Comparison of ENCODE assay signal across 11 mouse cellular contexts in the genomic region with DNA sequence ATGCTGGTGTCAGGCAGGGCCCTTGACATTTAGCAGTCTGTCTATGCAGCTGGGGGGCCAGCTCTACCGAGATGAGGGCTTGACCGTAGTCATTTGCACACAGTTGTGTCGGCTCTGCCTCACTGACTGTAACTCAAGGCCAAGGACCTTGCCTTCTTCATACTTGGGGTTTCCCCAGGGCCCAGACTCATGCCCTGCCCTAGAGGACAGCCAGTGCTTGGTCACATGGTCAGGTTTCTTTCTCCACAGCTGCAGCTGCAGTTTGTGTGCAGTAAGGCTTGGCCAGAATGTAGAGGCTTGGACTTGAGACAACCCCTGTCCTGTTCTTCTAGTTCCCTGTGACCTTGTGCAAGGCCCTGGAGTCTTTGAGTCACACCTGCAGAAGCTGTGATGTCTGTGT.
DNase-seq lines count a peak whose midpoint lies in the region; ATAC-seq and TF ChIP-seq lines count a peak whose summit lies in the region.
"Had no signal": no experiment of that assay in that cellular context is flagged by ENCODE, and none has a peak within 500 bp of the region (broad histone marks: within the 10 kb centered on the region; RNA-seq: fewer than 3 reads in every experiment).

No protein-coding gene starts in this region.

- H3K9me3 ChIP-seq in lung, postnatal 0 days (ENCODE audit: low read length), result no peaks in the 10 kb centered on the region
- no peaks in the 10 kb centered on the region for H3K9me3 ChIP-seq in hindbrain, embryonic 11.5 days (ENCODE audit: control insufficient read depth, low read length)
- H3K9me3 ChIP-seq: embryonic facial prominence, embryonic 15.5 days; heart, embryonic 15.5 days had no signal

- no peak overlapping the region for H3K27ac ChIP-seq in lung, postnatal 0 days (ENCODE audit: low read length)
- no peak overlapping the region for H3K27ac ChIP-seq in hindbrain, embryonic 11.5 days (ENCODE audit: low read depth, low read length)
- H3K27ac ChIP-seq: embryonic facial prominence, embryonic 15.5 days; heart, embryonic 15.5 days had no signal

- no peak overlapping the region for H3K4me2 ChIP-seq in lung, postnatal 0 days (replicated peaks; ENCODE audit: low read depth, low read length)
- H3K4me2 ChIP-seq in hindbrain, embryonic 11.5 days (replicated peaks; ENCODE audit: low read depth, low read length), result no peak overlapping the region
- H3K4me2 ChIP-seq: embryonic facial prominence, embryonic 15.5 days; heart, embryonic 15.5 days had no signal

- H3K36me3 ChIP-seq in lung, postnatal 0 days (ENCODE audit: insufficient read depth, low read length), result no peaks in the 10 kb centered on the region
- H3K36me3 ChIP-seq in hindbrain, embryonic 11.5 days (ENCODE audit: control insufficient read depth, insufficient read depth, low read length), result no peaks in the 10 kb centered on the region
- H3K36me3 ChIP-seq: embryonic facial prominence, embryonic 15.5 days; heart, embryonic 15.5 days had no signal

- H3K4me3 ChIP-seq in lung, postnatal 0 days (ENCODE audit: low read depth, low read length), result no peak overlapping the region
- no peak overlapping the region for H3K4me3 ChIP-seq in hindbrain, embryonic 11.5 days (ENCODE audit: low read depth, low read length)
- H3K4me3 ChIP-seq: embryonic facial prominence, embryonic 15.5 days; heart, embryonic 15.5 days had no signal

- H3K4me1 ChIP-seq in lung, postnatal 0 days (ENCODE audit: insufficient read depth, low read depth, low read length), result peaks cover 24% of the 10 kb centered on the region
- peaks cover 6% of the 10 kb centered on the region for H3K4me1 ChIP-seq in hindbrain, embryonic 11.5 days (replicated peaks; ENCODE audit: control insufficient read depth, insufficient read depth, low read length)

- WGBS in lung, postnatal 0 days, result 70% methylated on average over 3 of the region's 3 CpGs
- 95% methylated on average over 3 of the region's 3 CpGs for WGBS in hindbrain, embryonic 11.5 days

- ATAC-seq in lung, postnatal 0 days, result peak; percentile 7; the same call in 1 of the 2 replicates
- peak; percentile 25 for ATAC-seq in inflammation-experienced regulatory T-cells, adult 6 months
- ATAC-seq in hindbrain, embryonic 11.5 days (ENCODE audit: low FRiP score), result no peak

- H3K27me3 ChIP-seq in lung, postnatal 0 days (replicated peaks; ENCODE audit: insufficient read depth, low read length), result no peaks in the 10 kb centered on the region
- no peaks in the 10 kb centered on the region; the same call in 1 of the 2 replicates for H3K27me3 ChIP-seq in hindbrain, embryonic 11.5 days (ENCODE audit: control insufficient read depth, insufficient read depth, low read length)
- H3K27me3 ChIP-seq: embryonic facial prominence, embryonic 15.5 days; heart, embryonic 15.5 days had no signal

- no peak for TF ChIP-seq CTCF in lung, postnatal 0 days (IDR thresholded peaks at IDR 0.05)

- DNase-seq in adrenal gland, adult 2 months, result peak; percentile 80
- DNase-seq in adrenal gland, adult 18-20 months (ENCODE audit: low spot score in 2 of 2), result no peak
- no peak for DNase-seq in lung, postnatal 0 days (ENCODE audit: low spot score)
- DNase-seq in lung, postnatal 10 days, result no peak
- DNase-seq in skeletal muscle tissue, adult 2 months (ENCODE audit: low read depth, low spot score), result peak; percentile 68
- no peak for DNase-seq in c-Kit-positive CD71-positive TER-119-positive erythroid progenitor cells, embryonic 14.5 days (ENCODE audit: low spot score)
- no peak for DNase-seq in hindbrain, embryonic 11.5 days (ENCODE audit: low spot score)
- DNase-seq: right cerebral cortex, adult 18-20 months had no signal

- TF ChIP-seq EP300 in lung, postnatal 0 days (IDR thresholded peaks at IDR 0.05), result no peak

- no peak overlapping the region for H3K9ac ChIP-seq in lung, postnatal 0 days (replicated peaks; ENCODE audit: low read depth)
- no peak overlapping the region for H3K9ac ChIP-seq in hindbrain, embryonic 11.5 days (ENCODE audit: low read depth, low read length)
- H3K9ac ChIP-seq: embryonic facial prominence, embryonic 15.5 days; heart, embryonic 15.5 days had no signal

Comparison
In these comparisons a context has a peak if more than half of its experiments do, and no peak if none do; other contexts are left out.
1. DNase-seq: peak in adrenal gland, adult 2 months (single experiment) and skeletal muscle tissue, adult 2 months (single experiment); none in adrenal gland, adult 18-20 months (0 of 2), lung, postnatal 0 days (single experiment), lung, postnatal 10 days (single experiment), c-Kit-positive CD71-positive TER-119-positive erythroid progenitor cells, embryonic 14.5 days (single experiment) and hindbrain, embryonic 11.5 days (single experiment).